Comparison of ENCODE assay signal across 30 mouse cellular contexts in the genomic region with DNA sequence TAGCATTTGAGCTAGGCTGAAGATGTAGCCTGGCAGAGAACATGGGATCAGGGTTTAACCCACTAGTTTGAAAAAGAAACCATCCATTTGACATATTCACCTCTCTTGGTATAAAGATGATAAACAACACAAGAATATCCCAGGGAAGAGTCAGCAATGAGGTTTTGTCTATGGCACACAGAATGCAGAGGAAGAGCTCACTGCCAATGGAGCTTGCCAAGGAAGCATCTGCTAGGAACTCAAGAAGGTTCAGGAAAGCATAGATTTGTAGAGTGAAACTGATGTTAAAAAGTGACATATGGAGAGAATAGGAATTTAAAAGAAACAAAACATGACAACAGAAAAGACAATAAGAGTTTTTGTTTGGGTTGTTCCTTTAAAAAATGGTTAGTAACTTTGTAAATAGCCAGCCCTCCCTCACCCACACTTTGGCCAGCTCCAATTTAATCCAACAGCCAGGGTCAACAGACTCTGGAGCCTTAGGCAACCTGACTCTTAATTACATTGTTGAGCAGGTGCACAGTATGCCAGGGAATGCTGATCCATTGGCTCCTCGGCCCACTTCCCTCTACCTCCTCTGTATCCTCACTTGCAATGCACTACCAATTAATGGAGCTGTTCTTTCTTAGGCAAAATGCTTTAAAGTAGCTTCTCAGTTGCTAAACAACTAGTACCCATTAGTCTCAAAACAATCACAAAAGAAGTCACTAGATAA.
DNase-seq lines count a peak whose midpoint lies in the region; ATAC-seq and TF ChIP-seq lines count a peak whose summit lies in the region.
"Had no signal": no experiment of that assay in that cellular context is flagged by ENCODE, and none has a peak within 500 bp of the region (broad histone marks: within the 10 kb centered on the region; RNA-seq: fewer than 3 reads in every experiment).

No protein-coding gene starts in this region.

- no peaks in the 10 kb centered on the region for H3K4me1 ChIP-seq in forebrain, embryonic 14.5 days (ENCODE audit: control insufficient read depth, insufficient read depth, low read length)
- H3K4me1 ChIP-seq in forebrain, postnatal 0 days (ENCODE audit: insufficient read depth): no peaks in the 10 kb centered on the region
- H3K4me1 ChIP-seq: embryonic facial prominence, embryonic 13.5 days; forebrain, embryonic 10.5 days; heart, embryonic 10.5 days; heart, embryonic 15.5 days; hindbrain, embryonic 12.5 days; limb, embryonic 12.5 days; liver, embryonic 15.5 days; midbrain, embryonic 10.5 days; neural tube, embryonic 12.5 days had no signal

- no peak for ATAC-seq in forebrain, embryonic 14.5 days
- no peak for ATAC-seq in forebrain, postnatal 0 days
- ATAC-seq: forebrain, embryonic 16.5 days; intestine, postnatal 0 days; midbrain, embryonic 16.5 days had no signal

- no peaks in the 10 kb centered on the region for H3K27me3 ChIP-seq in forebrain, embryonic 14.5 days (replicated peaks; ENCODE audit: control insufficient read depth, insufficient read depth, low read length)
- H3K27me3 ChIP-seq in forebrain, postnatal 0 days (ENCODE audit: insufficient read depth, low read length): no peaks in the 10 kb centered on the region
- H3K27me3 ChIP-seq: embryonic facial prominence, embryonic 13.5 days; heart, embryonic 15.5 days; hindbrain, embryonic 12.5 days; limb, embryonic 12.5 days; liver, embryonic 15.5 days; neural tube, embryonic 12.5 days had no signal

- H3K4me2 ChIP-seq in forebrain, embryonic 14.5 days (ENCODE audit: low read length): no peak overlapping the region
- no peak overlapping the region for H3K4me2 ChIP-seq in forebrain, postnatal 0 days (ENCODE audit: low read depth)
- H3K4me2 ChIP-seq: embryonic facial prominence, embryonic 13.5 days; heart, embryonic 15.5 days; hindbrain, embryonic 12.5 days; limb, embryonic 12.5 days; liver, embryonic 15.5 days; lung, embryonic 14.5 days; neural tube, embryonic 12.5 days had no signal

- no peak for TF ChIP-seq CTCF in forebrain, postnatal 0 days (IDR thresholded peaks at IDR 0.05; ENCODE audit: low read depth)
- TF ChIP-seq CTCF in brain, embryonic 14.5 days (IDR thresholded peaks at IDR 0.05; ENCODE audit: borderline replicate concordance, extremely low read depth, insufficient read depth, insufficient read length): no peak

- no peak overlapping the region for H3K27ac ChIP-seq in forebrain, embryonic 14.5 days (ENCODE audit: low read depth, low read length)
- no peak overlapping the region for H3K27ac ChIP-seq in forebrain, postnatal 0 days (ENCODE audit: low read depth, low read length)
- H3K27ac ChIP-seq: embryonic facial prominence, embryonic 13.5 days; forebrain, embryonic 10.5 days; heart, embryonic 10.5 days; heart, embryonic 15.5 days; hindbrain, embryonic 12.5 days; limb, embryonic 12.5 days; liver, embryonic 15.5 days; midbrain, embryonic 10.5 days; neural tube, embryonic 12.5 days had no signal

- peak; percentile 8 for DNase-seq in forebrain, embryonic 14.5 days (ENCODE audit: low spot score)
- no peak for DNase-seq in forebrain, postnatal 0 days
- peak; percentile 17 for DNase-seq in brain, embryonic 14.5 days (ENCODE audit: low read depth)
- peak; percentile 34 for DNase-seq in cerebellum, adult 8-10 months
- DNase-seq in cerebellum, postnatal 25 days: peak; percentile 24 to 40
- DNase-seq in left cerebral cortex, adult 8-10 months (ENCODE audit: low spot score in 2 of 2): no peak
- DNase-seq in lung, postnatal 4 days: no peak
- DNase-seq: adrenal gland, adult 8-10 months; gastrocnemius, postnatal 14 days; heart, postnatal 36 days; kidney, adult 9 months; kidney, postnatal 10 days; lung, embryonic 14.5 days; lung, postnatal 14 days; right cerebral cortex, adult 18-20 months; right cerebral cortex, postnatal 4 days had no signal

- TF ChIP-seq POLR2A in brain, embryonic 14.5 days (IDR thresholded peaks at IDR 0.05; ENCODE audit: borderline replicate concordance, extremely low read depth, insufficient read depth, insufficient read length, poor library complexity, severe bottlenecking): no peak

- H3K9me3 ChIP-seq in forebrain, embryonic 14.5 days (replicated peaks; ENCODE audit: control insufficient read depth, low read length): no peaks in the 10 kb centered on the region
- no peaks in the 10 kb centered on the region for H3K9me3 ChIP-seq in forebrain, postnatal 0 days (ENCODE audit: low read length)
- H3K9me3 ChIP-seq: embryonic facial prominence, embryonic 13.5 days; forebrain, embryonic 10.5 days; G1E; heart, embryonic 10.5 days; heart, embryonic 15.5 days; hindbrain, embryonic 12.5 days; limb, embryonic 12.5 days; liver, embryonic 15.5 days; midbrain, embryonic 10.5 days; neural tube, embryonic 12.5 days had no signal

- WGBS in forebrain, embryonic 14.5 days: 68% methylated on average over 1 of the region's 1 CpGs
- WGBS in forebrain, postnatal 0 days: 41% methylated on average over 1 of the region's 1 CpGs

- no peak overlapping the region for H3K9ac ChIP-seq in forebrain, embryonic 14.5 days (ENCODE audit: low read length)
- H3K9ac ChIP-seq in forebrain, postnatal 0 days: no peak overlapping the region
- H3K9ac ChIP-seq: embryonic facial prominence, embryonic 13.5 days; heart, embryonic 15.5 days; hindbrain, embryonic 12.5 days; limb, embryonic 12.5 days; liver, embryonic 15.5 days; lung, embryonic 14.5 days; neural tube, embryonic 12.5 days had no signal

- H3K36me3 ChIP-seq in forebrain, embryonic 14.5 days (ENCODE audit: control insufficient read depth, insufficient read depth, low read length): no peaks in the 10 kb centered on the region
- no peaks in the 10 kb centered on the region for H3K36me3 ChIP-seq in forebrain, postnatal 0 days (ENCODE audit: insufficient read depth)
- H3K36me3 ChIP-seq: embryonic facial prominence, embryonic 13.5 days; forebrain, embryonic 10.5 days; G1E; heart, embryonic 10.5 days; heart, embryonic 15.5 days; hindbrain, embryonic 12.5 days; limb, embryonic 12.5 days; liver, embryonic 15.5 days; midbrain, embryonic 10.5 days; neural tube, embryonic 12.5 days had no signal

- H3K4me3 ChIP-seq in forebrain, embryonic 14.5 days (ENCODE audit: low read depth, low read length): no peak overlapping the region
- no peak overlapping the region for H3K4me3 ChIP-seq in forebrain, postnatal 0 days (ENCODE audit: low read depth, low read length)
- H3K4me3 ChIP-seq: embryonic facial prominence, embryonic 13.5 days; forebrain, embryonic 10.5 days; heart, embryonic 10.5 days; heart, embryonic 15.5 days; hindbrain, embryonic 12.5 days; limb, embryonic 12.5 days; liver, embryonic 15.5 days; midbrain, embryonic 10.5 days; myocyte; neural tube, embryonic 12.5 days had no signal

Comparison
In these comparisons a context has a peak if more than half of its experiments do, and no peak if none do; other contexts are left out.
1. DNase-seq: peak in forebrain, embryonic 14.5 days (single experiment), brain, embryonic 14.5 days (single experiment), cerebellum, adult 8-10 months (single experiment) and cerebellum, postnatal 25 days (2 of 2); none in forebrain, postnatal 0 days (single experiment), left cerebral cortex, adult 8-10 months (0 of 2) and lung, postnatal 4 days (0 of 2).